Mouse (Mus musculus) brain, embryonic 14.5 days (tissue): ENCODE measurements around the gene Rreb1.

Experiments used
- CTCF ChIP-seq: fragments of 200-500 bp; IDR thresholded peaks from 2 replicates; pipeline ENCODE4 v1.5.1; 2012; ENCODE audit warnings: inconsistent platforms, mild to moderate bottlenecking, moderate library complexity, borderline replicate concordance; ENCODE audit not compliant: insufficient read depth, insufficient read length; ENCODE audit errors: extremely low read depth
- POLR2A ChIP-seq: fragments of 200-500 bp; IDR thresholded peaks from 2 replicates; pipeline ENCODE4 v1.6.1; 2012; ENCODE audit warnings: mild to moderate bottlenecking, inconsistent platforms, borderline replicate concordance; ENCODE audit not compliant: poor library complexity, insufficient read depth, insufficient read length, severe bottlenecking; ENCODE audit errors: extremely low read depth

- TF ChIP-seq CTCF (no peak), POLR2A (no peak)
Observed at GRCm38 (mm10) chr13:37777351-37778146, 651 bp upstream of the Rreb1 start.
